Mouse (Mus musculus) cortical plate, adult 2 months (tissue): ENCODE measurements at regions not wholly inside any gene's neighbourhood (a gene's known extent, or its start where the extent isn't known, plus 50 kb on each side); places are given as distances from the start of the nearest gene placed in this dataset.

Experiments used
- CTCF ChIP-seq: fragments of 200-500 bp; IDR thresholded peaks from 2 replicates; pipeline ENCODE4 v1.5.1; 2011; ENCODE audit warnings: mild to moderate bottlenecking, control low read depth, low read length; ENCODE audit not compliant: insufficient read depth; ENCODE audit errors: extremely low read depth
- POLR2A ChIP-seq: fragments of 200-500 bp; IDR thresholded peaks from 2 replicates; pipeline ENCODE4 v1.6.1; 2011; ENCODE audit warnings: mild to moderate bottlenecking, low read length, control low read depth; ENCODE audit not compliant: insufficient read depth; ENCODE audit errors: extremely low read depth

- TF ChIP-seq CTCF = no peak
- TF ChIP-seq POLR2A = no peak
Observed at GRCm38 (mm10) chr17:4281451-4281850, 585.4 kb upstream of the Nox3 start.
